Mouse (Mus musculus): ENCODE measurements at regions not wholly inside any gene's neighbourhood (a gene's known extent, or its start where the extent isn't known, plus 50 kb on each side); places are given as distances from the start of the nearest gene placed in this dataset.

GRCm38 (mm10) chr12:112329701-112330301 lies 159.4 kb upstream of the A530016L24Rik start:
- peaks cover 73% of the 10 kb centered on the region for H3K4me1 ChIP-seq

GRCm38 (mm10) chr12:112330557-112330956 lies 158.7 kb upstream of the A530016L24Rik start:
- H3K9me3 ChIP-seq (replicated peaks): no peaks in the 10 kb centered on the region
- DNase-seq (ENCODE audit: low spot score): no peak
- H3K4me1 ChIP-seq: peaks cover 80% of the 10 kb centered on the region
- H3K4me3 ChIP-seq: no peak overlapping the region
- peak overlapping the region; percentile 86 for H3K27ac ChIP-seq (replicated peaks)
- H3K27me3 ChIP-seq (ENCODE audit: low read depth, poor library complexity, severe bottlenecking): peaks cover 46% of the 10 kb centered on the region
- no peaks in the 10 kb centered on the region for H3K36me3 ChIP-seq
- WGBS: 57% methylated on average over 5 of the region's 5 CpGs

More at GRCm38 (mm10) chr12:112329701-112330301, 159.4 kb upstream of the A530016L24Rik start:
- Histone ChIP-seq H3K27ac (replicated peaks) (peak overlapping the region; percentile 86), H3K4me3 (peak overlapping the region; percentile 35), H3K9me3 (replicated peaks) (no peaks in the 10 kb centered on the region), H3K36me3 (no peaks in the 10 kb centered on the region), H3K27me3 (ENCODE audit: low read depth, poor library complexity, severe bottlenecking) (peaks cover 46% of the 10 kb centered on the region)
- peak; percentile 71 for DNase-seq (ENCODE audit: low spot score)
- 32% methylated on average over 18 of the region's 18 CpGs for WGBS

GRCm38 (mm10) chr12:112331061-112331460 lies 158.2 kb upstream of the A530016L24Rik start:
- WGBS: 84% methylated on average over 16 of the region's 16 CpGs
- Histone ChIP-seq H3K9me3 (replicated peaks) (no peaks in the 10 kb centered on the region), H3K4me1 (peaks cover 84% of the 10 kb centered on the region), H3K27me3 (ENCODE audit: low read depth, poor library complexity, severe bottlenecking) (peaks cover 50% of the 10 kb centered on the region), H3K27ac (replicated peaks) (peak overlapping the region; percentile 86), H3K4me3 (no peak overlapping the region), H3K36me3 (no peaks in the 10 kb centered on the region)
- no peak for DNase-seq (ENCODE audit: low spot score)

- 42% methylated on average over 19 of the region's 19 CpGs for WGBS
- H3K4me3 ChIP-seq: peak overlapping the region; percentile 18; the same call in 1 of the 2 replicates
- peak; percentile 74 for DNase-seq (ENCODE audit: low spot score)
- no peaks in the 10 kb centered on the region for H3K36me3 ChIP-seq
- H3K4me1 ChIP-seq: peaks cover 97% of the 10 kb centered on the region
- H3K27me3 ChIP-seq (ENCODE audit: low read depth, poor library complexity, severe bottlenecking): peaks cover 50% of the 10 kb centered on the region
- no peaks in the 10 kb centered on the region for H3K9me3 ChIP-seq (replicated peaks)
- H3K27ac ChIP-seq (replicated peaks): peak overlapping the region; percentile 86
These were observed 155.8 kb upstream of the A530016L24Rik start for GRCm38 (mm10) chr12:112333125-112334079.

- H3K9me3 ChIP-seq (replicated peaks): no peaks in the 10 kb centered on the region
These were observed 155.0 kb upstream of the A530016L24Rik start for GRCm38 (mm10) chr12:112334106-112334855.

GRCm38 (mm10) chr12:112335641-112336040 lies 153.6 kb upstream of the A530016L24Rik start:
- Histone ChIP-seq H3K4me3 (no peak overlapping the region), H3K9me3 (replicated peaks) (no peaks in the 10 kb centered on the region), H3K27me3 (ENCODE audit: low read depth, poor library complexity, severe bottlenecking) (peaks cover 50% of the 10 kb centered on the region), H3K27ac (replicated peaks) (peak overlapping the region; percentile 86; the same call in 1 of the 2 replicates), H3K36me3 (no peaks in the 10 kb centered on the region), H3K4me1 (peaks cover 87% of the 10 kb centered on the region)
- 81% methylated on average over 7 of the region's 7 CpGs for WGBS
- no peak for DNase-seq (ENCODE audit: low spot score)

More at GRCm38 (mm10) chr12:112334106-112334855, 155.0 kb upstream of the A530016L24Rik start:
- Histone ChIP-seq H3K36me3 (no peaks in the 10 kb centered on the region), H3K4me3 (0 out of 2 replicates have a peak overlapping the region, but pooled peaks have one; percentile 18), H3K27me3 (ENCODE audit: low read depth, poor library complexity, severe bottlenecking) (peaks cover 50% of the 10 kb centered on the region), H3K27ac (replicated peaks) (peak overlapping the region; percentile 86), H3K4me1 (peaks cover 93% of the 10 kb centered on the region)
- WGBS: 55% methylated on average over 20 of the region's 20 CpGs
- DNase-seq (ENCODE audit: low spot score): no peak

- Histone ChIP-seq H3K36me3 (no peaks in the 10 kb centered on the region), H3K27ac (replicated peaks) (peak overlapping the region; percentile 69), H3K4me3 (no peak overlapping the region), H3K9me3 (replicated peaks) (no peaks in the 10 kb centered on the region), H3K27me3 (ENCODE audit: low read depth, poor library complexity, severe bottlenecking) (peaks cover 39% of the 10 kb centered on the region), H3K4me1 (peaks cover 76% of the 10 kb centered on the region)
- DNase-seq (ENCODE audit: low spot score): no peak
- WGBS: 86% methylated on average over 9 of the region's 9 CpGs
These were observed 152.5 kb upstream of the A530016L24Rik start for GRCm38 (mm10) chr12:112336691-112337295.

GRCm38 (mm10) chr12:112337443-112337842 lies 151.8 kb upstream of the A530016L24Rik start:
- WGBS: 74% methylated on average over 11 of the region's 11 CpGs
- no peak for DNase-seq (ENCODE audit: low spot score)
- H3K4me3 ChIP-seq: no peak overlapping the region
- no peaks in the 10 kb centered on the region for H3K9me3 ChIP-seq (replicated peaks)
- no peaks in the 10 kb centered on the region for H3K36me3 ChIP-seq
- peaks cover 32% of the 10 kb centered on the region for H3K27me3 ChIP-seq (ENCODE audit: low read depth, poor library complexity, severe bottlenecking)
- peaks cover 69% of the 10 kb centered on the region for H3K4me1 ChIP-seq
- H3K27ac ChIP-seq (replicated peaks): peak overlapping the region; percentile 69

- H3K36me3 ChIP-seq: no peaks in the 10 kb centered on the region
- H3K4me3 ChIP-seq: no peak overlapping the region
- peaks cover 62% of the 10 kb centered on the region for H3K4me1 ChIP-seq
- DNase-seq (ENCODE audit: low spot score): no peak
- no peaks in the 10 kb centered on the region for H3K9me3 ChIP-seq (replicated peaks)
- peaks cover 30% of the 10 kb centered on the region for H3K27me3 ChIP-seq (ENCODE audit: low read depth, poor library complexity, severe bottlenecking)
- peak overlapping the region; percentile 63; the same call in 1 of the 2 replicates for H3K27ac ChIP-seq (replicated peaks)
- WGBS: 91% methylated on average over 15 of the region's 15 CpGs
These were observed 150.3 kb upstream of the A530016L24Rik start for GRCm38 (mm10) chr12:112338976-112339375.

GRCm38 (mm10) chr12:112339481-112340179 lies 149.6 kb upstream of the A530016L24Rik start:
- Histone ChIP-seq H3K4me1 (peaks cover 55% of the 10 kb centered on the region), H3K9me3 (replicated peaks) (no peaks in the 10 kb centered on the region), H3K27me3 (ENCODE audit: low read depth, poor library complexity, severe bottlenecking) (peaks cover 30% of the 10 kb centered on the region), H3K4me3 (no peak overlapping the region), H3K36me3 (no peaks in the 10 kb centered on the region), H3K27ac (replicated peaks) (peak overlapping the region; percentile 63)
- no peak for DNase-seq (ENCODE audit: low spot score)
- WGBS: 81% methylated on average over 11 of the region's 11 CpGs

GRCm38 (mm10) chr12:112340248-112340647 lies 149.0 kb upstream of the A530016L24Rik start:
- 85% methylated on average over 5 of the region's 5 CpGs for WGBS
- no peak for DNase-seq (ENCODE audit: low spot score)
- peaks cover 51% of the 10 kb centered on the region for H3K4me1 ChIP-seq
- H3K36me3 ChIP-seq: no peaks in the 10 kb centered on the region
- H3K27ac ChIP-seq (replicated peaks): no peak overlapping the region
- peaks cover 34% of the 10 kb centered on the region for H3K27me3 ChIP-seq (ENCODE audit: low read depth, poor library complexity, severe bottlenecking)
- no peaks in the 10 kb centered on the region for H3K9me3 ChIP-seq (replicated peaks)
- no peak overlapping the region for H3K4me3 ChIP-seq

Data from midbrain, embryonic 10.5 days (tissue).